Mouse (Mus musculus) myocyte (in vitro differentiated cells): ENCODE results near the gene Gbx1.

Experiments
- CEBPB ChIP-seq: IDR thresholded peaks from 2 replicates; pipeline ENCODE4 v1.6.1; 2011; ENCODE audit warnings: mild to moderate bottlenecking, moderate library complexity; ENCODE audit not compliant: poor library complexity, insufficient read depth, severe bottlenecking
- E2F4 ChIP-seq: IDR thresholded peaks from one replicate; pipeline ENCODE4 v1.6.1; 2011; ENCODE audit warnings: mild to moderate bottlenecking, control low read depth, moderate library complexity; ENCODE audit not compliant: insufficient read depth
- MAX ChIP-seq: IDR thresholded peaks from one replicate; pipeline ENCODE4 v1.6.1; 2011; ENCODE audit warnings: low read depth, mild to moderate bottlenecking, control low read depth
- MYOD1 ChIP-seq, 3 experiments: IDR thresholded peaks; one replicate each; pipeline ENCODE4 v1.6.1; 2011; ENCODE audit warnings: control low read depth in 2 of 3, low read depth in 2 of 3, mild to moderate bottlenecking in 2 of 3, moderate library complexity in 1 of 3; ENCODE audit not compliant: insufficient read length in 2 of 3, control insufficient read depth in 1 of 3
- MYOG ChIP-seq, 3 experiments: IDR thresholded peaks; one replicate each; pipeline ENCODE4 v1.6.1; 2011; ENCODE audit warnings: control low read depth in 2 of 3, low read depth in 2 of 3, mild to moderate bottlenecking in 2 of 3; ENCODE audit not compliant: insufficient read length in 2 of 3, control insufficient read depth in 1 of 3, insufficient read depth in 1 of 3
- POLR2A ChIP-seq: IDR thresholded peaks from one replicate; pipeline ENCODE4 v1.6.1; 2011; ENCODE audit warnings: low read depth, mild to moderate bottlenecking, control low read depth, moderate library complexity; ENCODE audit not compliant: insufficient read length
- POLR2AphosphoS2 ChIP-seq: IDR thresholded peaks from one replicate; pipeline ENCODE4 v1.6.1; 2011; ENCODE audit warnings: low read depth, control low read depth; ENCODE audit not compliant: insufficient read length
- REST ChIP-seq: IDR thresholded peaks from one replicate; pipeline ENCODE4 v1.6.1; 2011; ENCODE audit warnings: mild to moderate bottlenecking, control low read depth, moderate library complexity; ENCODE audit not compliant: insufficient read depth, insufficient read length
- SRF ChIP-seq: IDR thresholded peaks from one replicate; pipeline ENCODE4 v1.6.1; 2011; ENCODE audit warnings: low read depth; ENCODE audit not compliant: control insufficient read depth, insufficient read length
- TCF12 ChIP-seq: IDR thresholded peaks from one replicate; pipeline ENCODE4 v1.6.1; 2011; ENCODE audit warnings: mild to moderate bottlenecking, control low read depth; ENCODE audit not compliant: poor library complexity, insufficient read depth, severe bottlenecking
- TCF3 ChIP-seq: IDR thresholded peaks from one replicate; pipeline ENCODE4 v1.6.1; 2011; ENCODE audit warnings: low read depth, control low read depth; ENCODE audit not compliant: insufficient read length
- USF1 ChIP-seq: IDR thresholded peaks from one replicate; pipeline ENCODE4 v1.6.1; 2011; ENCODE audit warnings: low read depth, mild to moderate bottlenecking, control low read depth, moderate library complexity

GRCm38 (mm10) chr5:24496756-24497155, 30.2 kb downstream of the Gbx1 start:
- TF ChIP-seq POLR2A: no peak
- no peak for TF ChIP-seq USF1
- no peak for TF ChIP-seq MAX
- no peak for TF ChIP-seq MYOD1 (IDR thresholded peaks at IDR 0.05; ENCODE audit: control insufficient read depth in 1 of 3, insufficient read length in 2 of 3, low read depth in 2 of 3)
- TF ChIP-seq POLR2AphosphoS2: no peak
- no peak for TF ChIP-seq TCF12
- no peak for TF ChIP-seq MYOG (IDR thresholded peaks at IDR 0.05; ENCODE audit: control insufficient read depth in 1 of 3, insufficient read depth in 1 of 3, insufficient read length in 2 of 3, low read depth in 2 of 3)
- TF ChIP-seq E2F4: no peak
- no peak for TF ChIP-seq TCF3
- TF ChIP-seq SRF: no peak
- TF ChIP-seq CEBPB: no peak
- no peak for TF ChIP-seq REST
